Mouse (Mus musculus) gastrocnemius, postnatal 36 days (tissue): Measurements from ENCODE around the gene Bcas2. TPM values are rescaled to one million over a fixed set of nuclear protein-coding genes. Genes with fewer than 3 reads are reported as not detected.
"Not testable (repeated sequence)": the region's sequence is repeated elsewhere in the genome, so short reads cannot be mapped to it uniquely, and the experiment has no call there.

Experiments
- DNase-seq, 2 experiments: peaks; one replicate each; pipeline ENCODE4 v3.0.0; 2022
- intact Hi-C: fragments of 180-260 bp; cut with DNase I; formaldehyde crosslinking; loops from one replicate; pipeline ENCODE4 v1.15.1; 2025
- long read RNA-seq, 2 experiments: library from polyadenylated mRNA; stranded (forward); transcript quantifications; one replicate each; pipeline ENCODE4 v2.0.0; 2021
- total RNA-seq, 2 experiments: library from RNA; stranded (reverse); gene quantifications; 2 replicates each; pipeline ENCODE4 v1.2.3; 2021

Bcas2 gene
- total RNA-seq: 10 to 100 TPM; 37.2 to 43.8 TPM
- long read RNA-seq, experiment 1, transcript Bcas2-201 (7 exons, 1,467 nt): major isoform, 116 of 160 reads
- long read RNA-seq, experiment 1, partial matches to known transcripts: 2 of 160 reads
- long read RNA-seq, experiment 1, other reads (novel, unspliced or antisense): 39 of 160 reads
- long read RNA-seq, experiment 2, transcript Bcas2-201 (7 exons, 1,467 nt): major isoform, 142 of 208 reads
- long read RNA-seq, experiment 2, transcript Bcas2-206 (6 exons, 737 nt): minor isoform, 5 of 208 reads
- long read RNA-seq, experiment 2, partial matches to known transcripts: 2 of 208 reads
- long read RNA-seq, experiment 2, other reads (novel, unspliced or antisense): 57 of 208 reads

- intact Hi-C loops: no loop called here
- peak; percentile 98 for DNase-seq
Measured at GRCm38 (mm10) chr3:103171505-103172267, at the start of gene Bcas2. Gene Bcas2, plus strand, starts transcription at chr3:103171655.

- intact Hi-C loops: no loop called here
- no peak for DNase-seq
Measured at GRCm38 (mm10) chr3:103123636-103124035, 47.8 kb upstream of the Bcas2 start.

- intact Hi-C loops: no loop called here
- no peak for DNase-seq
Measured at GRCm38 (mm10) chr3:103126138-103126537, 45.3 kb upstream of the Bcas2 start.

GRCm38 (mm10) chr3:103127177-103127576 lies 44.3 kb upstream of the Bcas2 start:
- DNase-seq: no peak
- intact Hi-C loops: no loop called here

GRCm38 (mm10) chr3:103127721-103128120 lies 43.7 kb upstream of the Bcas2 start:
- intact Hi-C loops: no loop called here
- DNase-seq: no peak

GRCm38 (mm10) chr3:103128251-103128650 lies 43.2 kb upstream of the Bcas2 start:
- DNase-seq: no peak
- intact Hi-C loops: no loop called here

- DNase-seq: no peak
- intact Hi-C loops: no loop called here
Measured at GRCm38 (mm10) chr3:103129367-103130159, 41.9 kb upstream of the Bcas2 start.

GRCm38 (mm10) chr3:103130236-103130751 lies 41.2 kb upstream of the Bcas2 start:
- intact Hi-C loops: no loop called here

GRCm38 (mm10) chr3:103133098-103133497 lies 38.4 kb upstream of the Bcas2 start:
- no peak for DNase-seq
- intact Hi-C loops: no loop called here

More at GRCm38 (mm10) chr3:103130236-103130751, 41.2 kb upstream of the Bcas2 start:
- DNase-seq: no peak

GRCm38 (mm10) chr3:103136414-103137077 lies 34.9 kb upstream of the Bcas2 start:
- intact Hi-C loops: no loop called here
- DNase-seq: no peak

GRCm38 (mm10) chr3:103139047-103139446 lies 32.4 kb upstream of the Bcas2 start:
- DNase-seq: no peak
- intact Hi-C loops: no loop called here

GRCm38 (mm10) chr3:103140095-103140838 lies 31.2 kb upstream of the Bcas2 start:
- intact Hi-C loops: not testable (repeated sequence)
- DNase-seq: peak in 1 of 2 experiments; percentile 28

- peak in 1 of 2 experiments; percentile 38 for DNase-seq
- intact Hi-C loops: no loop called here
Measured at GRCm38 (mm10) chr3:103141287-103141686, 30.2 kb upstream of the Bcas2 start.

GRCm38 (mm10) chr3:103142366-103142765 lies 29.1 kb upstream of the Bcas2 start:
- intact Hi-C loops: no loop called here

GRCm38 (mm10) chr3:103145336-103145735 lies 26.1 kb upstream of the Bcas2 start:
- DNase-seq: no peak
- intact Hi-C loops: no loop called here

More at GRCm38 (mm10) chr3:103142366-103142765, 29.1 kb upstream of the Bcas2 start:
- no peak for DNase-seq

- DNase-seq: no peak
- intact Hi-C loops: no loop called here
Measured at GRCm38 (mm10) chr3:103145791-103146190, 25.7 kb upstream of the Bcas2 start.

GRCm38 (mm10) chr3:103146330-103147166 lies 24.9 kb upstream of the Bcas2 start:
- intact Hi-C loops: no loop called here
- no peak for DNase-seq

- intact Hi-C loops: no loop called here
- no peak for DNase-seq
Measured at GRCm38 (mm10) chr3:103147775-103148174, 23.7 kb upstream of the Bcas2 start.
